Mouse (Mus musculus): ENCODE measurements around the gene Knstrn.
A peak's percentile ranks its signal among the peaks of the same experiment; 100 is the strongest.

The Knstrn gene

DNA sequence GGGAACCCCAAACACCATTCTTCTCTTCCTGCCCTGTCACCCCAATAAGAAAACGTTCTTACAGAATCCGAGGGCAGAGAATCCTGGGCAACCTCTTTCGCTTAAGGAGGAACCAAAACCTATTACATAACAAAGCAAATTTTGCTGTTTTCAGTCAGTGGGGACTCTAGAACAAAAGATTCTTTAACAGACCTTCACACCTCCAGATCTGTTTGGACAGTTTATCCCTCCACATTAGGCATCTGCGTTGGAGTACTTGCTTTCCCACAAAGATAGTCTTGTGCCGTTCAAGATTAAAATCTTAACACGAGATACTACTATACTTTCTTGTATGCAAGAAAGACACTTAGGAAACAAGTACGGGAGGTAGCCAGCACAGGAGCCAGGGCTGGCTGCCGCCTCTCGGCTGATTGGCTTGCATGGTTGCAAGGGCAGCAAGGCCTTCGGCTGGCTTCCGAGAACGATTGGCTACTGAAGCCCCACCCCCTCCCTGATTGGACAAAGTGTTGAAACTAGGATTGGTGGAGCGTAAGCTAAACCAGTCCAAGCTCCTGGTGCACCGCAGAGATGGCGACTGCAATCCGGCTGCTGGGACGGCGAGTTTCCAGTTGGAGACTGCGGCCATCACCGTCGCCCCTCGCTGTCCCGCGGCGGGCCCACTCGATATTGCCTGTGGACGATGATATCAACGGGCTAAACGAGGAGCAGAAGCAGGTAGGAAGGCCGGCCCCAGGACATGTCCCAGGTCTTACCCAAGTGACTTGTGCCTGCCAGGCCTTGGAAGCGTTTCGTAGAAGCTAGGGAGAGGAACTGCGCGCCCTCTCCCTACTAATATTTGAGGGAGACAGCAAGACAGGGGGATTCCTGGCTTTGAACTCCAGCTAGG is 47.9 kb downstream of the Knstrn start, which contains the start of gene Ivd:
Gene Ivd (plus strand): TSS at position 501 of the 886 bp plus-strand sequence.
- peak; percentile 98 for DNase-seq (ENCODE audit: low read depth, low spot score)

DNA sequence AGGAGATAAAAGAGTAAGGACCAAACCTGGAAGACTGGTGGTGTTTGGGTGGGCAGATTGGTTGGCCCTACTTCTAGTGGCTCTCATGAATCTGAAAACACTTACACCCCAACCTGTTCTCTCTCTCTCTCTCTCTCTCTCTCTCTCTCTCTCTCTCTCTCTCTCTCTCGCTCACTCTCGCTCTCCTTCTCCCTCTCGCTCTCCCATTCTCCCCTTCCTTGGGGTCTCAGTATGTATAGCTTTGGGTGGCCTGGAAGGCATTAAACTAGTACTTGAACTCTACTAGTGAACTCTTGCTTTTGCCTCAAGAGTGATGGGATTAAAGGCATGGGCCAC is 48.5 kb downstream of the Knstrn start:
- DNase-seq (ENCODE audit: low read depth, low spot score): no peak

DNA sequence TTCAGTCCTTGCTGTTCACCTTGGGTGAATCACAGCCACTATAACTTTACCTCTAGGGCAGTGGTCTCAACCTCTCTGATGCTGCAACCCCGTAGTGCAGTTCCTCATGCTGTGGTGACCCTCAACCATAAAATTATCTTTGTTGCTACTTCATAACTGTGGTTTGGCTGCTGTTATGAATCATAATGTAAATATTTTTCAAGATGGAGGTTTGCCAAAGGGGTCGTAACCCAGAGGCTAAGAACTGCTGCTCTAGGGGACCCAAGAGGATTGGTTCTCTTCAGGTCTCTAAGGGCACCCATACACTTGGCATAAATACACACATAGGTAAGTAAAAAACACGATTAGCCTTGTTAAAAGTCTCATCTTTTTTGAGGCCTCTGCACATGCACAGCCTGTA is 56.8 kb downstream of the Knstrn start:
- DNase-seq (ENCODE audit: low read depth, low spot score): no peak

DNA sequence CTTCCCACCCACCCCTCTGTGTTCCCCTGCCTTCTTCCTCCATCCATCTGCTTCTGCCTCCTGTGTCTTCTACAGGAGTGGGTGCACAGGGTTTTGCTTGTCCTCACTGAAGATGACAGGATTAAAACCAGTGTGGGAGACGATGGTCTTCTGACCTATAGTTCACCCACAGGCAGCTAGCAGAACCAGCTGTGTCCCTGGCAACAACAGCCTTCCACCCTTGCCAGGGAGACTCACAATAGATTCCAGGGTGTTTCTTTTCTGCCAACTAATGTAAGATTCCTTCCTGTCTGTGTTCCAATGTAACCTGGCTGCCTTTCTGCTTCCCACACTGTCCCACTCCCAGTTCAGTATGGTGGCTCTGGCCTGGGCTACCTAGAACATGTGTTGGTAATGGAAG is 57.2 kb downstream of the Knstrn start:
- no peak for DNase-seq (ENCODE audit: low read depth, low spot score)

- no peak for DNase-seq (ENCODE audit: low read depth, low spot score)
These were observed 59.2 kb downstream of the Knstrn start for GRCm38 (mm10) chr2:118873018-118873417.

DNA sequence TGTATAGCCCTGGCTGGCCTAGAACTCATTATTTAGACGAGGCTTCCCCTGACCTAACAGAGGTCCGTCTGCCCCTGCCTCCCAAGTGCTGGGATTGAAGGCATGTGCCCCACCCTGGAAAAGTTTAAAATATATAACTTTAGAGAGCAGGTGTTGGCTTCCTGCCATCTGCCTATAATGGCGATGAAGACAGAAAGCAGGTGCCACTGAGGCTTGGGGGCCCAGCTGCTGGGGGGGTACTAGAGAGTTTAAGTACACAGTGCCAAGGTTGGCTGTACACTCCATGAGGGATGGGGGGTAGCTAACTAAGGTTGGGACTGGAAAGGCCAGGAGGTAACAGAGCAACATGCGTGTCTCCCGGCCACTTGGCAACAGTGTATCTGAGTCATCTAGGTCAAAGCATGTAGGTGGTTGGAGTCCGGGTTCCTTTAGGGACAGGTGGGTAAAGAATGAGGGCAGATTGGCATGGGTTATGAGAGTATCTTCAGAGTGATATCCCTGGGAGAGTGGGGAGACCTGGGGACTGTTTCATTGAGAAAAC is 60.2 kb downstream of the Knstrn start:
- no peak for DNase-seq (ENCODE audit: low read depth, low spot score)

GRCm38 (mm10) chr2:118875316-118875715 is 61.5 kb downstream of the Knstrn start:
- DNase-seq (ENCODE audit: low read depth, low spot score): no peak

GRCm38 (mm10) chr2:118876453-118876852 is 62.6 kb downstream of the Knstrn start:
- DNase-seq (ENCODE audit: low read depth, low spot score): no peak

- no peak for DNase-seq (ENCODE audit: low read depth, low spot score)
These were observed 67.2 kb downstream of the Knstrn start for GRCm38 (mm10) chr2:118881019-118881418.

- DNase-seq (ENCODE audit: low read depth, low spot score): no peak
These were observed 68.2 kb downstream of the Knstrn start for GRCm38 (mm10) chr2:118881956-118882355.

GRCm38 (mm10) chr2:118882840-118883679 is 69.3 kb downstream of the Knstrn start:
- peak; percentile 70 for DNase-seq (ENCODE audit: low read depth, low spot score)

DNA sequence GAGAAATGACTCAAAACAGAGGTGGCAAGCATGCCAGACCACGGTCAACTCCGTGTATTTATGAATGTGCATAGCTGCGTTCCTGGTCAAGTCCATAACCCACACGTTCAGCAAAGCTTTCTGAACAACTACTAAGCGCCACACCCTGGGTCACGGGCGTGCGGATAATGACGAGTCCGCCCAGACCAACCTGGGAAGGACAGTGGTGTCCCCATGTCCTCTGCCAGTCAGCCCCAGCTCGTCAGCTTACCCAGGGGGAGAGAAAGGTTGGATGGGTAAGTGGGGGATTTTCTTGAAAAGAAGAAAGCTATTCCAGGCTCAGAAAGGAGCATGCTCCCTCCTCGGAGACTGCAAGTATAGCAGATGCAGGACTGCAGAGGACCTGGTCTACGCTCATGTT is 73.6 kb downstream of the Knstrn start:
- no peak for DNase-seq (ENCODE audit: low read depth, low spot score)

- DNase-seq (ENCODE audit: low read depth, low spot score): no peak
These were observed 74.2 kb downstream of the Knstrn start for GRCm38 (mm10) chr2:118887845-118888548.

GRCm38 (mm10) chr2:118891173-118891572 is 77.4 kb downstream of the Knstrn start:
- DNase-seq (ENCODE audit: low read depth, low spot score): no peak

DNA sequence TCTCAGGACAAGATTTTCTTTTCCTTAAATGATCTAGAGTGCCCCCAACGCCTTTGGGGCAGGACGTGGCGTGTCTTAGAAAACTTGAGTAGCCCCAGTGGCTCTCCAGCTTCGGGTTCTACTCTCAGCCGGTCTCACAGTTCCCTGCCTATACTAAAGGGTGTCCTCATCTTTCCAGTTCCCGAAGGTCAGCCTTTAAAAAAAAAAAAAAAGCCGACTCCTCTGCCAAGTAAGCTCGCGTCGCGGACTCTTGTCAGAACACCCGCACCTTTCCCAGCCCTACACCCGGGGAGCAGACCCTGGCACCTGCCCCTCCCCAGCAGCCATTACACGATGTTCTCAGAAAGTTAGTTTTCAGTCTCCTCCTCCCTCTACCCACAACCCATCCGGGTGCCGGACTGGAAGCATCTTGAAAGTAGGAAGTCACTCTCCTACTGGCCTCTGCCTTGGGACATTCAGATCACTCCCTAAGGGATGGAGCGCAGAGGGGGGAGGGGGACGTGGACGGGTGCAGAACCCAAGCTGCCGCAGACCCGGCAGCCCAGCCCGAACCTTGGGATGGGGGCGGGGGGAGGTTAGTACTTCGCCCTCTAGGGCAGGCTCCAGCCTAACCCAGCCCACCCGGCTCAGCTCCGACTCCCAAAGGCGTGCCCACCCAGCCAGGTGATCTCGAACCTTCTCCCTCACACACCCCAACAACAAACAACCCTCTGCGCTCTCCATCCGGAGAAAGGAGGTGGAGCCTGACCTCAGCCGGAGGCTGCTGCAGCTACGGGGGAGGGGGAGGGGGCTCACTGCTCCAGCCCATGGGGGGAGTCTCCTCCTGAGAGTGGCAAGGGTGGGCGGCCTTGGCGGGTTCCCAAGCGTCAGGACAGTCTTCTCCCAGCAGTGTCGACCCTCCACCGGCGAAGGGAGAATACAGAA is 82.4 kb downstream of the Knstrn start:
- peak; percentile 68 for DNase-seq (ENCODE audit: low read depth, low spot score)

- peak; percentile 21 for DNase-seq (ENCODE audit: low read depth, low spot score)
These were observed 83.1 kb downstream of the Knstrn start for GRCm38 (mm10) chr2:118896914-118897291.

DNA sequence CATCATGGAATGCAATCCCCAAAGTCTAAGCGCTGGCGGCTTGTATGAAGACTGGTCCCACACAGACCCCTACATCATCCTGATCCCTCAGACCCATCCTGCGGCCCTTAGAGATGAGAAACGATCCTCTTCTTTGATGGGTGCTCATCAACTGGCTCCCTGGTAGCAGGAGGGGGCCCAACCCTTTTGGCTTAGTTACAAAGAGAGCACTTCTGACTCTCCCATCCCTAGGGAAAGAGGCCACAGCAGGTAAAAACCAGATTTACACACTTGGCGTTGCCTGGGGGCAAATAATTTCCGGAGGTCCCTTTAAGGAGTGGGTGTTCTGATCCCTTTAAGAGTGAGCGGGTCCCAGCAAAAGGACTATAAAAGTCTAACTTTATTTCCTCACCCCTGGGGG is 83.6 kb downstream of the Knstrn start:
- DNase-seq (ENCODE audit: low read depth, low spot score): peak; percentile 20

GRCm38 (mm10) chr2:118897808-118898207 is 84.0 kb downstream of the Knstrn start:
- no peak for DNase-seq (ENCODE audit: low read depth, low spot score)

GRCm38 (mm10) chr2:118898771-118899170 is 85.0 kb downstream of the Knstrn start:
- no peak for DNase-seq (ENCODE audit: low read depth, low spot score)

GRCm38 (mm10) chr2:118899306-118899705 is 85.5 kb downstream of the Knstrn start:
- DNase-seq (ENCODE audit: low read depth, low spot score): no peak
